Mouse (Mus musculus): ENCODE measurements around the gene Macrod2.
"Not testable (repeated sequence)": the region's sequence is repeated elsewhere in the genome, so short reads cannot be mapped to it uniquely, and the experiment has no call there.

The Macrod2 gene

GRCm38 (mm10) chr2:140704146-140704545 is 309.0 kb downstream of the Macrod2 start:
- DNase-seq = no peak

GRCm38 (mm10) chr2:140705278-140705677 is 310.2 kb downstream of the Macrod2 start:
- no peak for DNase-seq

- DNase-seq = no peak
Observed at GRCm38 (mm10) chr2:140707550-140707949, 312.4 kb downstream of the Macrod2 start.

GRCm38 (mm10) chr2:140715822-140716221 is 320.7 kb downstream of the Macrod2 start:
- DNase-seq = no peak

- no peak for DNase-seq
Observed at GRCm38 (mm10) chr2:140717407-140717806, 322.3 kb downstream of the Macrod2 start.

- no peak for DNase-seq
Observed at GRCm38 (mm10) chr2:140732616-140733183, 337.6 kb downstream of the Macrod2 start.

GRCm38 (mm10) chr2:140740511-140740910 is 345.4 kb downstream of the Macrod2 start:
- no peak for DNase-seq

GRCm38 (mm10) chr2:140742954-140743353 is 347.8 kb downstream of the Macrod2 start:
- DNase-seq = not testable (repeated sequence)

GRCm38 (mm10) chr2:140758881-140759280 is 363.8 kb downstream of the Macrod2 start:
- DNase-seq = no peak

GRCm38 (mm10) chr2:140759732-140760131 is 364.6 kb downstream of the Macrod2 start:
- no peak for DNase-seq

GRCm38 (mm10) chr2:140760137-140760536 is 365.0 kb downstream of the Macrod2 start:
- DNase-seq = no peak

- DNase-seq = no peak
Observed at GRCm38 (mm10) chr2:140763076-140763891, 368.2 kb downstream of the Macrod2 start.

- no peak for DNase-seq
Observed at GRCm38 (mm10) chr2:140769473-140769872, 374.4 kb downstream of the Macrod2 start.

GRCm38 (mm10) chr2:140772825-140773224 is 377.7 kb downstream of the Macrod2 start:
- DNase-seq = no peak

GRCm38 (mm10) chr2:140773456-140773855 is 378.3 kb downstream of the Macrod2 start:
- DNase-seq = no peak

GRCm38 (mm10) chr2:140774808-140775370 is 379.8 kb downstream of the Macrod2 start:
- no peak for DNase-seq

- no peak for DNase-seq
Observed at GRCm38 (mm10) chr2:140775448-140776101, 380.5 kb downstream of the Macrod2 start.

GRCm38 (mm10) chr2:140778212-140778611 is 383.1 kb downstream of the Macrod2 start:
- DNase-seq = no peak

- no peak for DNase-seq
Observed at GRCm38 (mm10) chr2:140783041-140783440, 387.9 kb downstream of the Macrod2 start.

GRCm38 (mm10) chr2:140784626-140785025 is 389.5 kb downstream of the Macrod2 start:
- no peak for DNase-seq

GRCm38 (mm10) chr2:140790363-140790762 is 395.3 kb downstream of the Macrod2 start:
- DNase-seq = no peak

- DNase-seq = no peak
Observed at GRCm38 (mm10) chr2:140793886-140794608, 398.9 kb downstream of the Macrod2 start.

- no peak for DNase-seq
Observed at GRCm38 (mm10) chr2:140811693-140812092, 416.6 kb downstream of the Macrod2 start.

Measured in B cell, adult 2 months (primary cell).